Mouse (Mus musculus) gastrocnemius, postnatal 14 days (tissue): ENCODE results near the gene Scd3. TPM values are rescaled to one million over a fixed set of nuclear protein-coding genes. Genes with fewer than 3 reads are reported as not detected.

Source experiments
- DNase-seq: peaks from one replicate; pipeline ENCODE4 v3.0.0; 2021; ENCODE audit warnings: mixed read lengths
- intact Hi-C: fragments of 180-260 bp; cut with DNase I; formaldehyde crosslinking; loops from one replicate; pipeline ENCODE4 v1.15.1; 2025; ENCODE audit warnings: low total_unique reads
- total RNA-seq, 2 experiments: library from RNA; stranded (reverse); gene quantifications; 2 replicates each; pipeline ENCODE4 v1.2.3; 2021

Gene Scd3
- total RNA-seq, 2 experiments from 2014 or later, result not detected

- intact Hi-C loops, result no loop called here
These were observed 89.0 kb downstream of the Scd3 start for GRCm38 (mm10) chr19:44292083-44292482.

DNA sequence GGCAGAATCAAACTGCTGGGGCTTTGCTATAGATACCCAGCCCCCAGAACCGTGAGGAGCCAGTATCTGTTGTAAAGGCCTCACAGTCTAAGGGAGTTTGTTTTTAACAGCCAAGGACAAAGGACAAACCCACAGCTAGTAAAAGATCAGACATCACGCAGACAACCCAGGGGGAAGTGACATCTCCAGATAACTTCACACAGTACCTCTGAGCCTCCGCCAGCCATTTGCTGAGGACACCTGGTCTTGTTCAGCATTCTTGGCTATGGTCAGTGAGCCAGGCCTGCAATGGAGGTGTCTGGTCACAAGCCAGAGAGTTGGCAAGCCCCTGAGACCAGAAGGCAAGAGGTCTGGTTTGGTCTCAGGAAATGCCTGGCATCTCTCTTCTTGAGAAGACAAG lies 89.4 kb downstream of the Scd3 start:
- DNase-seq, result no peak
- intact Hi-C loops, result no loop called here

More at GRCm38 (mm10) chr19:44292083-44292482, 89.0 kb downstream of the Scd3 start:
- no peak for DNase-seq

GRCm38 (mm10) chr19:44292941-44293768 lies 90.1 kb downstream of the Scd3 start, which contains the start of gene Scd2:
Scd2 (plus strand) TSS chr19:44293674.
- DNase-seq, result no peak
- intact Hi-C loops, result no loop called here

Other genes with a start within 250 kb of the Scd3 start
- gene Cpn1, start 216.7 kb upstream of the Scd3 start, total RNA-seq, result not detected
- gene Cyp2c23, start 174.1 kb upstream of the Scd3 start, total RNA-seq, result not detected
- 1 to 10 TPM; 4.7 to 5.5 TPM for gene Erlin1, start 133.5 kb upstream of the Scd3 start, total RNA-seq
- gene Chuk, start 95.8 kb upstream of the Scd3 start, total RNA-seq, result 10 to 100 TPM; 13.6 to 16.0 TPM
- gene Cwf19l1, start 67.4 kb upstream of the Scd3 start, total RNA-seq, result 1 to 10 TPM; 6.4 to 6.6 TPM
- gene Bloc1s2, start 56.8 kb upstream of the Scd3 start, total RNA-seq, result 10 to 100 TPM; 13.4 to 13.9 TPM
- gene Pkd2l1, start 10.8 kb upstream of the Scd3 start, total RNA-seq, result not detected
- 10 to 100 TPM; 22.8 to 54.0 TPM for gene Scd2, start 90.4 kb downstream of the Scd3 start, total RNA-seq
- under 1 TPM; 0.24 to 0.29 TPM for gene Scd4, start 129.8 kb downstream of the Scd3 start, total RNA-seq
- 10 to 100 TPM; 12.8 to 37.3 TPM for gene Scd1, start 204.6 kb downstream of the Scd3 start, total RNA-seq